Comparison of ENCODE assay signal across 8 mouse cellular contexts in genomic region chr1:44148706-44149105, GRCm38 (mm10). TPM values are rescaled to one million over a fixed set of nuclear protein-coding genes. Genes with fewer than 3 reads are reported as not detected.
DNase-seq lines count a peak whose midpoint lies in the region; ATAC-seq and TF ChIP-seq lines count a peak whose summit lies in the region.

No protein-coding gene starts in this region.

- no peaks in the 10 kb centered on the region for H3K27me3 ChIP-seq in cerebellum, adult 2 months (ENCODE audit: control insufficient read depth, insufficient read depth, low read length)
- H3K27me3 ChIP-seq in G1E (ENCODE audit: insufficient read depth, low read length), result no peaks in the 10 kb centered on the region
- H3K27me3 ChIP-seq in forebrain, embryonic 10.5 days (ENCODE audit: poor library complexity, severe bottlenecking), result no peaks in the 10 kb centered on the region
- H3K27me3 ChIP-seq in liver, embryonic 12.5 days (replicated peaks), result no peaks in the 10 kb centered on the region

- no peaks in the 10 kb centered on the region for H3K9me3 ChIP-seq in G1E (replicated peaks)
- H3K9me3 ChIP-seq in forebrain, embryonic 10.5 days, result peaks cover 9% of the 10 kb centered on the region; the same call in 1 of the 2 replicates
- H3K9me3 ChIP-seq in liver, embryonic 12.5 days (replicated peaks), result no peaks in the 10 kb centered on the region

- 6% methylated on average over 6 of the region's 6 CpGs for WGBS in cerebellum, adult 2 months
- WGBS in forebrain, embryonic 10.5 days, result 57% methylated on average over 6 of the region's 6 CpGs
- WGBS in liver, embryonic 12.5 days (ENCODE audit: insufficient replicate concordance), result 48% methylated on average over 6 of the region's 6 CpGs

- no peak for DNase-seq in cerebellum, adult 2 months
- DNase-seq in cerebellum, postnatal 36 days, result no peak
- peak; percentile 22 for DNase-seq in G1E (ENCODE audit: low spot score)
- no peak for DNase-seq in forebrain, embryonic 10.5 days (ENCODE audit: extremely low spot score, low spot score)
- no peak for DNase-seq in right cerebral cortex, adult 2 months (ENCODE audit: low spot score in 2 of 2)
- no peak for DNase-seq in ovary, postnatal 10 days (ENCODE audit: low spot score)
- DNase-seq in left cerebral cortex, adult 9 months (ENCODE audit: low spot score in 2 of 2), result no peak

- peaks cover 9% of the 10 kb centered on the region for H3K36me3 ChIP-seq in G1E (replicated peaks)
- peaks cover 21% of the 10 kb centered on the region for H3K36me3 ChIP-seq in forebrain, embryonic 10.5 days (replicated peaks)
- no peaks in the 10 kb centered on the region for H3K36me3 ChIP-seq in liver, embryonic 12.5 days

- ATAC-seq in G1E (ENCODE audit: extremely low read depth, insufficient number of reproducible peaks, low FRiP score, poor library complexity, severe bottlenecking), result no peak
- no peak for ATAC-seq in liver, embryonic 12.5 days

- H3K9ac ChIP-seq in liver, embryonic 12.5 days, result peak overlapping the region; percentile 89

- H3K4me2 ChIP-seq in liver, embryonic 12.5 days, result peak overlapping the region; percentile 82

- peak overlapping the region; percentile 57 for H3K4me3 ChIP-seq in cerebellum, adult 2 months (replicated peaks; ENCODE audit: insufficient read depth, low read depth, low read length)
- peak overlapping the region; percentile 93 for H3K4me3 ChIP-seq in G1E (ENCODE audit: low read depth, low read length)
- peak overlapping the region; percentile 84 for H3K4me3 ChIP-seq in forebrain, embryonic 10.5 days
- H3K4me3 ChIP-seq in liver, embryonic 12.5 days, result peak overlapping the region; percentile 91

- no peak overlapping the region for H3K27ac ChIP-seq in cerebellum, adult 2 months (ENCODE audit: insufficient read depth, low read length)
- peak overlapping the region; percentile 97 for H3K27ac ChIP-seq in forebrain, embryonic 10.5 days
- peak overlapping the region; percentile 88 for H3K27ac ChIP-seq in liver, embryonic 12.5 days

- no peak for TF ChIP-seq POLR2A in cerebellum, adult 2 months (IDR thresholded peaks at IDR 0.05; ENCODE audit: borderline replicate concordance, insufficient read depth, low read length)

- H3K4me1 ChIP-seq in cerebellum, adult 2 months (ENCODE audit: control insufficient read depth, insufficient read depth, low read length), result no peaks in the 10 kb centered on the region
- H3K4me1 ChIP-seq in G1E (ENCODE audit: insufficient read depth, low read depth, low read length), result peaks cover 14% of the 10 kb centered on the region
- peaks cover 13% of the 10 kb centered on the region for H3K4me1 ChIP-seq in forebrain, embryonic 10.5 days
- H3K4me1 ChIP-seq in liver, embryonic 12.5 days, result peaks cover 15% of the 10 kb centered on the region

- TF ChIP-seq CTCF in cerebellum, adult 2 months (IDR thresholded peaks at IDR 0.05; ENCODE audit: borderline replicate concordance, insufficient read depth, low read depth, low read length), result no peak
- no peak for TF ChIP-seq CTCF in G1E (IDR thresholded peaks at IDR 0.05; ENCODE audit: low read depth, low read length)

RNA-seq across cellular contexts. Expression of gene Ercc5, which starts 1.2 kb away (rescaled TPM):
- polyA plus RNA-seq in cerebellum, adult 2 months (2012; rRNA removed), result 19.8 and 20.4 TPM in 2 replicates
- total RNA-seq in G1E (2014; fragmentation: Nextera tagmentation) (45.3 and 49.5 TPM in 2 replicates), G1E (2017) (30.8 and 33.8 TPM in 2 replicates)
- 6.4 and 6.7 TPM in 2 replicates for polyA plus RNA-seq in G1E (2012)
- 24.1 and 25.5 TPM in 2 replicates for polyA plus RNA-seq in forebrain, embryonic 10.5 days (2016; fragmentation: Nextera tagmentation; extraction: Ambion mirVana)
- polyA plus RNA-seq in liver, embryonic 12.5 days (2016; fragmentation: Nextera tagmentation; extraction: Ambion mirVana), result 10.6 and 11.1 TPM in 2 replicates

RNA-seq across cellular contexts. Expression of gene Bivm, which starts 29.9 kb away (rescaled TPM):
- 15.3 and 15.6 TPM in 2 replicates for polyA plus RNA-seq in cerebellum, adult 2 months (2012; rRNA removed)
- 68.8 and 70.1 TPM in 2 replicates for total RNA-seq in G1E (2014; fragmentation: Nextera tagmentation)
- 26.1 and 28.9 TPM in 2 replicates for total RNA-seq in G1E (2017)
- polyA plus RNA-seq in G1E (2012), result 4.8 and 6.4 TPM in 2 replicates
- 26.6 and 27.4 TPM in 2 replicates for polyA plus RNA-seq in forebrain, embryonic 10.5 days (2016; fragmentation: Nextera tagmentation; extraction: Ambion mirVana)
- 6.1 and 7.5 TPM in 2 replicates for polyA plus RNA-seq in liver, embryonic 12.5 days (2016; fragmentation: Nextera tagmentation; extraction: Ambion mirVana)

RNA-seq across cellular contexts. Expression of gene Kdelc1, which starts 30.1 kb away (rescaled TPM):
- polyA plus RNA-seq in cerebellum, adult 2 months (2012; rRNA removed), result 14.6 and 15.3 TPM in 2 replicates
- total RNA-seq in G1E (2014; fragmentation: Nextera tagmentation) (65.3 and 67.5 TPM in 2 replicates), G1E (2017) (24.2 and 26.2 TPM in 2 replicates)
- 5.9 and 7.0 TPM in 2 replicates for polyA plus RNA-seq in G1E (2012)
- 69.3 and 70.1 TPM in 2 replicates for polyA plus RNA-seq in forebrain, embryonic 10.5 days (2016; fragmentation: Nextera tagmentation; extraction: Ambion mirVana)
- 26.6 and 28.5 TPM in 2 replicates for polyA plus RNA-seq in liver, embryonic 12.5 days (2016; fragmentation: Nextera tagmentation; extraction: Ambion mirVana)

RNA-seq across cellular contexts. Expression of gene Tex30, which starts 46.5 kb away (rescaled TPM):
- polyA plus RNA-seq in cerebellum, adult 2 months (2012; rRNA removed), result 10.7 and 11.3 TPM in 2 replicates
- total RNA-seq in G1E (2014; fragmentation: Nextera tagmentation) (65.6 and 102 TPM in 2 replicates), G1E (2017) (125 and 159 TPM in 2 replicates)
- polyA plus RNA-seq in G1E (2012), result 7.6 and 12.8 TPM in 2 replicates
- polyA plus RNA-seq in forebrain, embryonic 10.5 days (2016; fragmentation: Nextera tagmentation; extraction: Ambion mirVana), result 115 and 124 TPM in 2 replicates
- polyA plus RNA-seq in liver, embryonic 12.5 days (2016; fragmentation: Nextera tagmentation; extraction: Ambion mirVana), result 76.5 and 83.8 TPM in 2 replicates
